Mouse (Mus musculus) liver, embryonic 16.5 days (tissue): ENCODE results near the gene Mettl21c. TPM values are rescaled to one million over a fixed set of nuclear protein-coding genes. Genes with fewer than 3 reads are reported as not detected.

Experiments used
- ATAC-seq: fragments of 200-750 bp; cut with Nextera tagmentation; 2 replicates; pipeline ENCODE4 v1.8.0; 2017; ENCODE audit warnings: low read depth, mild to moderate bottlenecking, moderate number of reproducible peaks, moderate library complexity
- H3K27ac ChIP-seq: fragments of 300-500 bp; sonication (generic); 2 replicates; pipeline ENCODE4 v1.5.1; 2014; ENCODE audit warnings: mild to moderate bottlenecking, low read length
- H3K27me3 ChIP-seq: fragments of 300-500 bp; sonication (generic); 2 replicates; pipeline ENCODE4 v1.6.1; 2014; ENCODE audit warnings: low read depth, low read length, mixed read lengths; ENCODE audit not compliant: control insufficient read depth, insufficient read depth
- H3K36me3 ChIP-seq: fragments of 300-500 bp; sonication (generic); 2 replicates; pipeline ENCODE4 v1.6.1; 2014; ENCODE audit warnings: mild to moderate bottlenecking; ENCODE audit not compliant: control insufficient read depth, insufficient read depth
- H3K4me1 ChIP-seq: fragments of 300-500 bp; sonication (generic); 2 replicates; pipeline ENCODE4 v1.6.1; 2014; ENCODE audit warnings: low read depth, low read length, mixed read lengths; ENCODE audit not compliant: control insufficient read depth
- H3K4me2 ChIP-seq: fragments of 300-500 bp; sonication (generic); 2 replicates; pipeline ENCODE4 v1.6.1; 2014; ENCODE audit warnings: low read depth, low read length, mixed read lengths
- H3K4me3 ChIP-seq: fragments of 300-500 bp; sonication (generic); 2 replicates; pipeline ENCODE4 v1.5.1; 2014; ENCODE audit warnings: low read depth, mild to moderate bottlenecking, low read length
- H3K9ac ChIP-seq: fragments of 300-500 bp; sonication (generic); 2 replicates; pipeline ENCODE4 v1.6.1; 2014; ENCODE audit warnings: low read depth, low read length
- H3K9me3 ChIP-seq: fragments of 300-500 bp; sonication (generic); replicated peaks from 2 replicates; pipeline ENCODE4 v1.6.1; 2016; ENCODE audit warnings: low read length; ENCODE audit not compliant: control insufficient read depth
- WGBS: fragments of 180-500 bp; shearing (Covaris S2); extraction: QIAGEN DNeasy Blood & Tissue Kit; methylation state at CpG from one replicate; pipeline ENCODE4 v1.1.7; 2014; ENCODE audit not compliant: insufficient replicate concordance; 5-methylcytosine and 5-hydroxymethylcytosine counted together
- polyA plus RNA-seq: library from polyadenylated mRNA; unstranded; fragments of >200 nt; fragmentation: Nextera tagmentation; extraction: Ambion mirVana; gene quantifications from 2 replicates; pipeline ENCODE4 v1.2.1, GENCODE M21; 2015

Mettl21c gene
- polyA plus RNA-seq, 1 experiment from 2014 or later, result 0.11 TPM

- no peak for ATAC-seq
- Histone ChIP-seq H3K4me3 (no peak overlapping the region), H3K36me3 (peaks cover 11% of the 10 kb centered on the region), H3K9me3 (no peaks in the 10 kb centered on the region), H3K27ac (no peak overlapping the region), H3K4me1 (no peaks in the 10 kb centered on the region), H3K27me3 (no peaks in the 10 kb centered on the region), H3K9ac (no peak overlapping the region), H3K4me2 (no peak overlapping the region)
- WGBS, result 71% methylated on average over 4 of the region's 4 CpGs
Measured at GRCm38 (mm10) chr1:43966756-43967155, 53.1 kb downstream of the Mettl21c start.

- no peaks in the 10 kb centered on the region for H3K27me3 ChIP-seq
- no peak overlapping the region for H3K27ac ChIP-seq
- 84% methylated on average over 4 of the region's 4 CpGs for WGBS
- no peak overlapping the region for H3K4me2 ChIP-seq
- peaks cover 16% of the 10 kb centered on the region for H3K36me3 ChIP-seq
- no peaks in the 10 kb centered on the region for H3K4me1 ChIP-seq
- H3K4me3 ChIP-seq, result no peak overlapping the region
- ATAC-seq, result no peak
- H3K9ac ChIP-seq, result no peak overlapping the region
- no peaks in the 10 kb centered on the region for H3K9me3 ChIP-seq
Measured at GRCm38 (mm10) chr1:43964381-43964780, 55.5 kb downstream of the Mettl21c start.

Other genes starting within 250 kb of the Mettl21c start
- gene Uxs1, start 192.2 kb downstream of the Mettl21c start, polyA plus RNA-seq, result 7.3 and 7.5 TPM in 2 replicates
- 23.8 and 24.2 TPM in 2 replicates for gene Tpp2, start 86.4 kb downstream of the Mettl21c start, polyA plus RNA-seq
- 0.12 and 0.19 TPM in 2 replicates for gene Gm8251, start 41.9 kb upstream of the Mettl21c start, polyA plus RNA-seq
- 35.4 and 44.3 TPM in 2 replicates for gene Tex30, start 82.4 kb upstream of the Mettl21c start, polyA plus RNA-seq
- gene Kdelc1, start 98.8 kb upstream of the Mettl21c start, polyA plus RNA-seq, result 13.8 and 15.0 TPM in 2 replicates
- 3.5 and 4.0 TPM in 2 replicates for gene Bivm, start 98.9 kb upstream of the Mettl21c start, polyA plus RNA-seq
- gene Ercc5, start 127.7 kb upstream of the Mettl21c start, polyA plus RNA-seq, result 4.0 and 4.6 TPM in 2 replicates
- gene Mettl21e, start 198.9 kb upstream of the Mettl21c start, polyA plus RNA-seq, result 0.27 and 0.47 TPM in 2 replicates